Mouse (Mus musculus) midbrain, embryonic 14.5 days (tissue): Measurements from ENCODE around the gene Tmem190. TPM values are rescaled to one million over a fixed set of nuclear protein-coding genes. Genes with fewer than 3 reads are reported as not detected.
"Not testable (repeated sequence)": the region's sequence is repeated elsewhere in the genome, so short reads cannot be mapped to it uniquely, and the experiment has no call there.

Experiments
- ATAC-seq: fragments of 200-750 bp; cut with Nextera tagmentation; 2 replicates; pipeline ENCODE4 v1.8.0; 2017; ENCODE audit warnings: moderate number of reproducible peaks, moderate library complexity; ENCODE audit not compliant: low FRiP score, low TSS enrichment
- DNase-seq: peaks from one replicate; pipeline ENCODE4 v3.0.0-alpha.2; 2015
- H3K27ac ChIP-seq: fragments of 300-500 bp; sonication (generic); replicated peaks from 2 replicates; pipeline ENCODE4 v1.5.1; 2014; ENCODE audit warnings: mild to moderate bottlenecking, low read depth, low read length, moderate library complexity
- H3K27me3 ChIP-seq: fragments of 300-500 bp; sonication (generic); 2 replicates; pipeline ENCODE4 v1.6.1; 2014; ENCODE audit warnings: low read length, control low read depth, mixed read lengths; ENCODE audit not compliant: control insufficient read depth, insufficient read depth
- H3K36me3 ChIP-seq: fragments of 300-500 bp; sonication (generic); 2 replicates; pipeline ENCODE4 v1.6.1; 2014; ENCODE audit warnings: low read length, control low read depth; ENCODE audit not compliant: control insufficient read depth, insufficient read depth
- H3K4me1 ChIP-seq: fragments of 300-500 bp; sonication (generic); 2 replicates; pipeline ENCODE4 v1.6.1; 2014; ENCODE audit warnings: mild to moderate bottlenecking, antibody characterized with exemption, low read length, control low read depth; ENCODE audit not compliant: control insufficient read depth, insufficient read depth
- H3K4me2 ChIP-seq: fragments of 300-500 bp; sonication (generic); 2 replicates; pipeline ENCODE4 v1.6.1; 2014; ENCODE audit warnings: mild to moderate bottlenecking, low read length, moderate library complexity
- H3K4me3 ChIP-seq: fragments of 300-500 bp; sonication (generic); replicated peaks from 2 replicates; pipeline ENCODE4 v1.5.1; 2014; ENCODE audit warnings: low read depth, low read length
- H3K9ac ChIP-seq: fragments of 300-500 bp; sonication (generic); replicated peaks from 2 replicates; pipeline ENCODE4 v1.6.1; 2014; ENCODE audit warnings: mild to moderate bottlenecking, low read length, moderate library complexity
- H3K9me3 ChIP-seq: fragments of 300-500 bp; sonication (generic); 2 replicates; pipeline ENCODE4 v1.6.1; 2016; ENCODE audit warnings: low read length, control low read depth, mixed read lengths; ENCODE audit not compliant: control insufficient read depth
- WGBS: fragments of 180-500 bp; shearing (Covaris S2); extraction: QIAGEN DNeasy Blood & Tissue Kit; methylation state at CpG from one replicate; pipeline ENCODE4 v1.1.7; 2014; 5-methylcytosine and 5-hydroxymethylcytosine counted together
- polyA plus RNA-seq: library from polyadenylated mRNA; unstranded; fragments of >200 nt; fragmentation: Nextera tagmentation; extraction: Ambion mirVana; gene quantifications from 2 replicates; pipeline ENCODE4 v1.2.1, GENCODE M21; 2014

Gene Tmem190
- polyA plus RNA-seq, 1 experiment from 2014 or later, result not detected

- H3K27ac ChIP-seq, H3K36me3 ChIP-seq, H3K9ac ChIP-seq, H3K27me3 ChIP-seq, H3K4me2 ChIP-seq, H3K4me1 ChIP-seq, ATAC-seq, H3K4me3 ChIP-seq, H3K9me3 ChIP-seq, DNase-seq: not testable (repeated sequence)
- WGBS, result 94% methylated on average over 7 of the region's 7 CpGs
Observed at GRCm38 (mm10) chr7:4820925-4821324, 38.2 kb downstream of the Tmem190 start.

- no peak overlapping the region for H3K9ac ChIP-seq
- no peak overlapping the region for H3K4me3 ChIP-seq
- no peaks in the 10 kb centered on the region for H3K4me1 ChIP-seq
- no peak for DNase-seq
- no peak overlapping the region for H3K27ac ChIP-seq
- no peak for ATAC-seq
- peaks cover 1% of the 10 kb centered on the region; the same call in 1 of the 2 replicates for H3K36me3 ChIP-seq
- 87% methylated on average over 4 of the region's 4 CpGs for WGBS
- no peaks in the 10 kb centered on the region for H3K27me3 ChIP-seq
- H3K4me2 ChIP-seq, result no peak overlapping the region
- H3K9me3 ChIP-seq, result no peaks in the 10 kb centered on the region
Observed at GRCm38 (mm10) chr7:4821690-4822089, 39.0 kb downstream of the Tmem190 start.

- H3K4me1 ChIP-seq, result no peaks in the 10 kb centered on the region
- H3K27me3 ChIP-seq, result no peaks in the 10 kb centered on the region
- WGBS, result 75% methylated on average over 6 of the region's 6 CpGs
- ATAC-seq (no peak), DNase-seq (no peak)
- H3K4me2 ChIP-seq, result no peak overlapping the region
- H3K27ac ChIP-seq, result no peak overlapping the region
- H3K9ac ChIP-seq, result no peak overlapping the region
- H3K4me3 ChIP-seq, result no peak overlapping the region
- peaks cover 7% of the 10 kb centered on the region; the same call in 1 of the 2 replicates for H3K36me3 ChIP-seq
- no peaks in the 10 kb centered on the region for H3K9me3 ChIP-seq
Observed at GRCm38 (mm10) chr7:4822162-4822907, 39.6 kb downstream of the Tmem190 start.

- WGBS, result 59% methylated on average over 4 of the region's 4 CpGs
- H3K4me1 ChIP-seq, result no peaks in the 10 kb centered on the region
- DNase-seq, result no peak
Observed at GRCm38 (mm10) chr7:4825365-4825764, 42.6 kb downstream of the Tmem190 start.

GRCm38 (mm10) chr7:4830476-4830875, 47.7 kb downstream of the Tmem190 start:
- Histone ChIP-seq H3K4me2 (no peak overlapping the region), H3K27me3 (peaks cover 12% of the 10 kb centered on the region), H3K4me3 (no peak overlapping the region), H3K9ac (no peak overlapping the region), H3K4me1 (no peaks in the 10 kb centered on the region), H3K9me3 (no peaks in the 10 kb centered on the region), H3K36me3 (peaks cover 42% of the 10 kb centered on the region), H3K27ac (no peak overlapping the region)
- 9% methylated on average over 12 of the region's 12 CpGs for WGBS
- DNase-seq (no peak), ATAC-seq (no peak)

More at GRCm38 (mm10) chr7:4825365-4825764, 42.6 kb downstream of the Tmem190 start:
- H3K27ac ChIP-seq, result no peak overlapping the region
- H3K9ac ChIP-seq, result no peak overlapping the region
- no peak overlapping the region for H3K4me2 ChIP-seq
- peaks cover 35% of the 10 kb centered on the region for H3K36me3 ChIP-seq
- peaks cover 4% of the 10 kb centered on the region; the same call in 1 of the 2 replicates for H3K27me3 ChIP-seq
- no peak for ATAC-seq
- H3K9me3 ChIP-seq, result no peaks in the 10 kb centered on the region
- H3K4me3 ChIP-seq, result no peak overlapping the region

Other genes starting within 250 kb of the Tmem190 start
- 106 and 143 TPM in 2 replicates for gene Syt5, start 235.4 kb upstream of the Tmem190 start, polyA plus RNA-seq
- 0.09 and 0.13 TPM in 2 replicates for gene Ptprh, start 178.9 kb upstream of the Tmem190 start, polyA plus RNA-seq
- gene Tmem86b, start 151.5 kb upstream of the Tmem190 start, polyA plus RNA-seq, result 3.2 and 3.7 TPM in 2 replicates
- gene Ppp6r1, start 123.9 kb upstream of the Tmem190 start, polyA plus RNA-seq, result 8.7 and 11.2 TPM in 2 replicates
- gene Hspbp1, start 97.9 kb upstream of the Tmem190 start, polyA plus RNA-seq, result 136 and 169 TPM in 2 replicates
- 10.0 and 10.8 TPM in 2 replicates for gene Brsk1, start 92.3 kb upstream of the Tmem190 start, polyA plus RNA-seq
- gene Tmem150b, start 57.7 kb upstream of the Tmem190 start, polyA plus RNA-seq, result 0.12 and 0.42 TPM in 2 replicates
- 56.2 and 67.0 TPM in 2 replicates for gene Kmt5c, start 42.8 kb upstream of the Tmem190 start, polyA plus RNA-seq
- gene Cox6b2, start 29.8 kb upstream of the Tmem190 start, polyA plus RNA-seq, result 10.2 and 13.0 TPM in 2 replicates
- not detected in 2 replicates for gene Fam71e2, start 11.6 kb upstream of the Tmem190 start, polyA plus RNA-seq
- gene Il11, start 78 bp upstream of the Tmem190 start, polyA plus RNA-seq, result 0.17 and 0.43 TPM in 2 replicates
- 2.7 and 3.5 TPM in 2 replicates for gene Tmem238, start 6.7 kb downstream of the Tmem190 start, polyA plus RNA-seq
- 149 and 188 TPM in 2 replicates for gene Rpl28, start 9.9 kb downstream of the Tmem190 start, polyA plus RNA-seq
- gene Ube2s, start 29.7 kb downstream of the Tmem190 start, polyA plus RNA-seq, result 290 and 338 TPM in 2 replicates
- gene Shisa7, start 61.8 kb downstream of the Tmem190 start, polyA plus RNA-seq, result 14.0 and 19.4 TPM in 2 replicates
- 3.5 and 6.6 TPM in 2 replicates for gene Isoc2b, start 87.3 kb downstream of the Tmem190 start, polyA plus RNA-seq
- gene Isoc2a, start 94.2 kb downstream of the Tmem190 start, polyA plus RNA-seq, result 0.43 and 0.54 TPM in 2 replicates
- gene Gm36210, start 123.6 kb downstream of the Tmem190 start, polyA plus RNA-seq, result 0.55 TPM in 1 of 2 replicates, not detected in the other
- 4.6 and 5.1 TPM in 2 replicates for gene Zfp628, start 132.3 kb downstream of the Tmem190 start, polyA plus RNA-seq
- gene Nat14, start 139.1 kb downstream of the Tmem190 start, polyA plus RNA-seq, result 24.0 and 28.9 TPM in 2 replicates
- gene Ssc5d, start 142.8 kb downstream of the Tmem190 start, polyA plus RNA-seq, result 0.12 and 0.84 TPM in 2 replicates
- gene Sbk2, start 181.5 kb downstream of the Tmem190 start, polyA plus RNA-seq, result not detected in 2 replicates
- 0.59 and 0.89 TPM in 2 replicates for gene Sbk3, start 188.2 kb downstream of the Tmem190 start, polyA plus RNA-seq
- 69.3 and 76.5 TPM in 2 replicates for gene Zfp579, start 213.2 kb downstream of the Tmem190 start, polyA plus RNA-seq
- gene Zfp524, start 231.5 kb downstream of the Tmem190 start, polyA plus RNA-seq, result 8.4 and 9.4 TPM in 2 replicates
- gene Fiz1, start 231.8 kb downstream of the Tmem190 start, polyA plus RNA-seq, result 36.2 and 38.0 TPM in 2 replicates
- 1.3 TPM in 1 of 2 replicates, not detected in the other for gene Gm44973, start 232.6 kb downstream of the Tmem190 start, polyA plus RNA-seq
- 6.8 and 8.3 TPM in 2 replicates for gene Zfp865, start 237.4 kb downstream of the Tmem190 start, polyA plus RNA-seq
- 47.0 and 63.6 TPM in 2 replicates for gene Ccdc106, start 237.6 kb downstream of the Tmem190 start, polyA plus RNA-seq